28 mouse cellular contexts compared by ENCODE assay signal in genomic region chr6:62718389-62718788, GRCm38 (mm10).
DNase-seq lines count a peak whose midpoint lies in the region; ATAC-seq and TF ChIP-seq lines count a peak whose summit lies in the region.
"Had no signal": no experiment of that assay in that cellular context is flagged by ENCODE, and none has a peak within 500 bp of the region (broad histone marks: within the 10 kb centered on the region; RNA-seq: fewer than 3 reads in every experiment).

No protein-coding gene starts in this region.

- no peak overlapping the region for H3K27ac ChIP-seq in forebrain, embryonic 14.5 days (ENCODE audit: low read depth, low read length)
- H3K27ac ChIP-seq in forebrain, embryonic 13.5 days = no peak overlapping the region
- no peak overlapping the region for H3K27ac ChIP-seq in limb, embryonic 14.5 days (replicated peaks; ENCODE audit: low read depth, low read length)
- H3K27ac ChIP-seq in limb, embryonic 10.5 days = no peak overlapping the region
- H3K27ac ChIP-seq: forebrain, embryonic 15.5 days; hindbrain, embryonic 12.5 days; kidney, postnatal 0 days; liver, embryonic 15.5 days; midbrain, embryonic 12.5 days; neural tube, embryonic 12.5 days had no signal

- no peak overlapping the region for H3K9ac ChIP-seq in forebrain, embryonic 14.5 days (ENCODE audit: low read length)
- H3K9ac ChIP-seq in forebrain, embryonic 13.5 days = no peak overlapping the region
- no peak overlapping the region for H3K9ac ChIP-seq in limb, embryonic 14.5 days (ENCODE audit: low read depth, low read length, severe bottlenecking)
- H3K9ac ChIP-seq: forebrain, embryonic 15.5 days; hindbrain, embryonic 12.5 days; liver, embryonic 15.5 days; lung, embryonic 14.5 days; midbrain, embryonic 12.5 days; neural tube, embryonic 12.5 days had no signal

- WGBS in forebrain, embryonic 14.5 days = 64% methylated on average over 6 of the region's 6 CpGs
- 58% methylated on average over 6 of the region's 6 CpGs for WGBS in forebrain, embryonic 13.5 days
- WGBS in limb, embryonic 14.5 days = 47% methylated on average over 6 of the region's 6 CpGs
- WGBS in limb, embryonic 10.5 days = 69% methylated on average over 6 of the region's 6 CpGs

- ATAC-seq in cerebellum, adult (ENCODE audit: insufficient number of reproducible peaks, low FRiP score, low TSS enrichment) = no peak
- no peak for ATAC-seq in forebrain, embryonic 14.5 days
- ATAC-seq in forebrain, embryonic 13.5 days = no peak
- ATAC-seq in limb, embryonic 14.5 days (ENCODE audit: low FRiP score, low read depth) = peak; percentile 57
- ATAC-seq: activated CD4-positive, CD25-positive, alpha-beta regulatory T cell, adult 4 months; forebrain, embryonic 15.5 days had no signal

- no peaks in the 10 kb centered on the region for H3K9me3 ChIP-seq in forebrain, embryonic 14.5 days (replicated peaks; ENCODE audit: control insufficient read depth, low read length)
- no peaks in the 10 kb centered on the region for H3K9me3 ChIP-seq in forebrain, embryonic 13.5 days (replicated peaks)
- no peaks in the 10 kb centered on the region for H3K9me3 ChIP-seq in limb, embryonic 14.5 days (ENCODE audit: control insufficient read depth, low read length)
- no peaks in the 10 kb centered on the region for H3K9me3 ChIP-seq in limb, embryonic 10.5 days (replicated peaks)
- H3K9me3 ChIP-seq: forebrain, embryonic 15.5 days; hindbrain, embryonic 12.5 days; liver, embryonic 15.5 days; midbrain, embryonic 12.5 days; neural tube, embryonic 12.5 days had no signal

- H3K27me3 ChIP-seq in forebrain, embryonic 14.5 days (replicated peaks; ENCODE audit: control insufficient read depth, insufficient read depth, low read length) = no peaks in the 10 kb centered on the region
- H3K27me3 ChIP-seq in forebrain, embryonic 13.5 days = no peaks in the 10 kb centered on the region
- no peaks in the 10 kb centered on the region for H3K27me3 ChIP-seq in limb, embryonic 14.5 days (ENCODE audit: control insufficient read depth, insufficient read depth, low read length)
- H3K27me3 ChIP-seq in limb, embryonic 10.5 days (ENCODE audit: low read depth, poor library complexity, severe bottlenecking) = no peaks in the 10 kb centered on the region
- H3K27me3 ChIP-seq: CH12.LX; forebrain, embryonic 15.5 days; hindbrain, embryonic 12.5 days; liver, embryonic 15.5 days; midbrain, embryonic 12.5 days; neural tube, embryonic 12.5 days had no signal

- no peak overlapping the region for H3K4me2 ChIP-seq in forebrain, embryonic 14.5 days (ENCODE audit: low read length)
- H3K4me2 ChIP-seq in forebrain, embryonic 13.5 days = no peak overlapping the region
- no peak overlapping the region for H3K4me2 ChIP-seq in limb, embryonic 14.5 days (replicated peaks; ENCODE audit: low read depth, low read length, severe bottlenecking)
- H3K4me2 ChIP-seq: forebrain, embryonic 15.5 days; heart, embryonic 11.5 days; hindbrain, embryonic 12.5 days; liver, embryonic 15.5 days; lung, embryonic 14.5 days; midbrain, embryonic 12.5 days; neural tube, embryonic 12.5 days had no signal

- peak; percentile 24 to 28 for DNase-seq in cerebellum, postnatal 10 days
- peak; percentile 7 for DNase-seq in forebrain, embryonic 14.5 days (ENCODE audit: low spot score)
- no peak for DNase-seq in limb, embryonic 14.5 days (ENCODE audit: low spot score)
- DNase-seq in limb, embryonic 10.5 days (ENCODE audit: low spot score) = no peak
- peak; percentile 12 for DNase-seq in brain, adult 2 months (ENCODE audit: low read depth, low spot score)
- DNase-seq in adrenal gland, postnatal 36 days = no peak
- DNase-seq: adrenal gland, adult 2 months; cerebellum, adult 18-20 months; gastrocnemius, postnatal 25 days; heart, adult 18-20 months; heart, postnatal 36 days; kidney, adult 8-10 months; kidney, postnatal 4 days; lung, embryonic 14.5 days; lung, postnatal 14 days; thymus, postnatal 4 days had no signal

- H3K36me3 ChIP-seq in forebrain, embryonic 14.5 days (ENCODE audit: control insufficient read depth, insufficient read depth, low read length) = no peaks in the 10 kb centered on the region
- H3K36me3 ChIP-seq in forebrain, embryonic 13.5 days (ENCODE audit: poor library complexity, severe bottlenecking) = no peaks in the 10 kb centered on the region
- H3K36me3 ChIP-seq in limb, embryonic 14.5 days (ENCODE audit: control insufficient read depth, insufficient read depth, low read length) = no peaks in the 10 kb centered on the region
- no peaks in the 10 kb centered on the region for H3K36me3 ChIP-seq in limb, embryonic 10.5 days
- H3K36me3 ChIP-seq: forebrain, embryonic 15.5 days; hindbrain, embryonic 12.5 days; liver, embryonic 15.5 days; midbrain, embryonic 12.5 days; neural tube, embryonic 12.5 days had no signal

- no peak overlapping the region for H3K4me3 ChIP-seq in forebrain, embryonic 14.5 days (ENCODE audit: low read depth, low read length)
- no peak overlapping the region for H3K4me3 ChIP-seq in forebrain, embryonic 13.5 days
- no peak overlapping the region for H3K4me3 ChIP-seq in limb, embryonic 14.5 days (replicated peaks; ENCODE audit: low read length)
- H3K4me3 ChIP-seq in limb, embryonic 10.5 days = no peak overlapping the region
- H3K4me3 ChIP-seq: forebrain, embryonic 15.5 days; hindbrain, embryonic 12.5 days; liver, embryonic 15.5 days; midbrain, embryonic 12.5 days; myocyte; neural tube, embryonic 12.5 days had no signal

- TF ChIP-seq POLR2A in limb, embryonic 14.5 days (IDR thresholded peaks at IDR 0.05; ENCODE audit: borderline replicate concordance, extremely low read depth, insufficient read depth, insufficient read length) = no peak

- no peaks in the 10 kb centered on the region for H3K4me1 ChIP-seq in forebrain, embryonic 14.5 days (ENCODE audit: control insufficient read depth, insufficient read depth, low read length)
- H3K4me1 ChIP-seq in forebrain, embryonic 13.5 days = no peaks in the 10 kb centered on the region
- no peaks in the 10 kb centered on the region for H3K4me1 ChIP-seq in limb, embryonic 14.5 days (ENCODE audit: control insufficient read depth, insufficient read depth, low read length)
- H3K4me1 ChIP-seq in limb, embryonic 10.5 days = no peaks in the 10 kb centered on the region
- H3K4me1 ChIP-seq: forebrain, embryonic 15.5 days; hindbrain, embryonic 12.5 days; liver, embryonic 15.5 days; midbrain, embryonic 12.5 days had no signal

Comparison
In these comparisons a context has a peak if more than half of its experiments do, and no peak if none do; other contexts are left out.
1. DNase-seq: peak in cerebellum, postnatal 10 days (2 of 2), forebrain, embryonic 14.5 days (single experiment) and brain, adult 2 months (single experiment); none in limb, embryonic 14.5 days (single experiment), limb, embryonic 10.5 days (single experiment) and adrenal gland, postnatal 36 days (0 of 2).